Mouse (Mus musculus) kidney, adult 11 months (tissue): ENCODE measurements around the gene Olfr402.
"Not testable (repeated sequence)": the region's sequence is repeated elsewhere in the genome, so short reads cannot be mapped to it uniquely, and the experiment has no call there.

ENCODE experiments used
- DNase-seq: peaks from one replicate; pipeline ENCODE4 v3.0.0; 2022

Olfr402 gene

DNA sequence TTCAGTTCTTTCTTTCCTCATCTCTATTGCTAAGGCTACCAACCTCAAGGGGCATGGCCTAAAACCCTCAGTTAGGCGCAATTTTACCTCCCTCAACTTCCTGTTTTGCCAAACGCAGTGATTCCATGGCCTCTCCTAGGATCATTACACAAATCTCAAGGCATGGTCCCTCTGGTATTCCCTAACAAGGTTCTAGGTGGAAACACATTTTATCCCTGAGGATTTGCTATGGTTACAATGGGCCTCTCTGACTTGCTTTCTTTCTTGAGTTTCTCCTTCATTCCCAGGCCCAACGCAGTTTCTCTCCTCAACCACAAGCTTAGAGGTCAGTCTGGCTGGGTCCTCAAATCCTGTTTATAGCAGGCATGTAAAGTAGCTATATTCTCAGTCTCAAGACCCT lies at the start of gene Olfr402:
Gene Olfr402, plus strand, starts transcription at position 301 of the 400 bp plus-strand sequence.
- DNase-seq, result no peak

DNA sequence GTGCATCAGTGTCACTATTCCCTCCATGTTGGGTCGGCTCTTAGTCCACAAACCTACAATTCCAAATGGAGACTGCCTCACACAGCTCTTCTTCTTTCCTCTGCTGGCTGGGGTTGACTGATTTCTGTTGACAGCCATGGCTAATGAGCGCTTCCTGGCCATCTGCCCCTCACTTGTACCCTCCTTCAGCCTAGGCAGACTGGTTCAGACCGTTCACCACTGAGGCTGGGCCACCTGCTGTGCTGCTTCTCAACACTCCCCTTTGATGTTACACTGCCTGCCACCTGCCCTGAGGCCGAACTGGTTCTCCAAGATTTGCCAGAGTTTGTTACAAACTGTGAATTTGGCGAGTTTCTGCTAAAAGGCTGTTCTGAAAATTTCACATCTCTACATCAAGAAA lies 48.3 kb upstream of the Olfr402 start:
- DNase-seq, result no peak

DNA sequence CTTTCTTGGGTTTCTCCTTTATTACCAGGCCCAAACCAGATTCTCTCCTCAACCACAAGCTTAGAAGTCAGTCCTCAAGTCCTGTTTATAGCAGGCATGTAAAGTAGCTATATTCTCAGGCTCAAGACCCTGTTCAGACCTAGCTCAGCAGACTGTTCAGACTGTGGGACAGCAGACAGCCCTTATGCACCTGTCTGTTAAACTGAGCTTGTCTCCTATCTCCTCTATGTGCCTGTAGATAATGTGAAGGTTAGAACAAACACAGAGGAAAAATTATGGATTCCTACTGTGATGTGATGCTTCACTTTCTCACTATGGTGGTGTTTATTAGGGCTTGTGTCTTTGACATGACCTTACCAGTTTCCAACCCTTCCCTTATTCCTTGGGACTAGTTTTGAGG lies 39.9 kb upstream of the Olfr402 start, which contains the start of gene Olfr401:
Gene Olfr401, plus strand, starts transcription at position 301 of the 400 bp plus-strand sequence.
- DNase-seq, result no peak

DNA sequence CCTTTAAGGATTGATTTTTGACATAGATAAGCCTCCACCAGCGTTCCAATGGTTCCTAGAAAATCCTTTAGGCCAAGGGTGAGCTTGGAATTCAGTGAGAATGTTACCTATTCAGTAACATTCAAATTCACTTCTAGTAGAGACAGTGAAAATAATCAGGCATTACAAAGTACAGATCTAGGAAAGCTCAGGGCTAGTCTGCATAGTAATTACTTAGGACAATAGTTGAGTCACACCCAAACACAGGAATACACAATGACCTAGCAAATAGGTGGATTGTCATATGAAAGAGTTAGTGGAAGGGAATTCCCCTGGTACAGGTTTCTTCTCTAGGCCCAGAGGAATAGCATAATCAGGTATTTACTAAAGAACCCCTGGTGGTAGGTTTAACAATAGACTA lies 13.3 kb upstream of the Olfr402 start:
- DNase-seq, result not testable (repeated sequence)

DNA sequence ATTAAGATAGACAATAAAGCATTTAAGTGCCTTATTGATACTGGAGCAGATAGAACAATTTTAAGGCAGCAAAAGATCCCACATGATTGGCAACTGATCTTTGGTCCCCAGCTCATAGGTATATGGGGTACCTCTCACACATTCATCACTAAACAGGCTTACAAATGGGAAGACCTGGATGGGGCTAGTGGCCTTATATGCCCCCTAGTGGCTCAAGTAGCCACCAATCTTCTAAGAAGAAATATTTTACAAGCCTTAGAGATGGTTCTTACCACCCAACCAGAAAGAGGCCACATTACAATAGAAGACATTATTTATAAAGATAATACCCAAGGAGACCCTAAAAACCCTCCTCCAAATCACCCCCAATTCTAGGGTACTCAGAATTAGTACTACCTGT lies 7.5 kb upstream of the Olfr402 start:
- no peak for DNase-seq

DNA sequence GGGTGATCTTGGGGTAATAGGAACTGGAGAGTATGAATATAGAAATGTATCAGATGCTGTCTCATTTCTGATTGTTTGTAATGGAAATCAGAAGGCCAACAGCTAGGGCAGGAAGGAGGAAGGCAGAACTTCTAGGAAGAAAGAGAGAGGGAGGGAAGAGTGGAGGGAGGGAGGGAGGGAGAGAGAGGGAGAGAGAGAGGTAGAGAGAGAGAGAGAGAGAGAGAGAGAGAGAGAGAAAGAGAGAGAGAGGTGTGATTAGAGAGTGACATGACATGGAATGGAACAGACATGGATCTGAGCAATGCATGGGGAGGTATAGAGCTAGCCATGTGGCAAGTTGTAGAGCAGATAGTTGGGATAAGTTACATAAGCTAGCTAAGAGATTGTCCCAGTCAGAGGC lies 15.4 kb downstream of the Olfr402 start:
- no peak for DNase-seq

DNA sequence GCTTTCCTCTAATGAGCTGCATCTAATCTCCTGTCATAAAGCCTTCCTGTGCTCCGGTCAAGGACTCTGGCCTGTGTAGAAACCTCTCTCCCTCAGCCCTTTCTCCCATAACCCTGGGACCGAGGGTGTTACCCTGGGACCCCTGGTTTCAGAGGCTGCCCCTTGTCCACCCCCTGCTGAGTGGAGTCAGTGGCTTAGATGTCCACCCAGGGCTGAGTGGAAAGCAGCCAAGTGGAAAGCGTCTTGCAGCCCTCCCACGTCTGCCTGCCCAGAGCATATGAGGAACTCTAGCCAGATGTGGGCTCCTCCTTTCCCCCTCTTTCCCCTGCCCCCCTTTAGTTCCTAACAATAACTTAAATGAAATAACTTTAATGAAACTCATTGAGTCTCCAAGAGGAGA lies 29.8 kb downstream of the Olfr402 start:
- no peak for DNase-seq

DNA sequence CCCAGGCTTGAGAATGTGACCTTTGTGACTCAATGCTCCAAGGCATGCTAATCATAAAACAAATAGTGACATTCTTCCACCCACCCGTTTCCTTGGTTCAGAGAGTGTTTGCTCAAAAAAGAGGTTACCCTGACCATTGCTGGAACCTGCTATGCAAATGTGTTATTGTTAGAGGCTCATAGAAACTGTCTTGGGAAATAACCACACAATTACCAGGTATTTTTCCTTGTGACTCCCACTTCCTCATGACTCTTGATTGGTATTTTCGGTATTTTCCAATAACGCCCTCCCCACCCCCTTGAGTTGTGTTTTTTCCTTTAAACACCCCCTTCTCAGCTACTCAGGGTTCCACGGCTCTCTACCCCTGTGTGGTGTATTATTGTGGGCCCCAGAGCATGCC lies 30.4 kb downstream of the Olfr402 start:
- no peak for DNase-seq

DNA sequence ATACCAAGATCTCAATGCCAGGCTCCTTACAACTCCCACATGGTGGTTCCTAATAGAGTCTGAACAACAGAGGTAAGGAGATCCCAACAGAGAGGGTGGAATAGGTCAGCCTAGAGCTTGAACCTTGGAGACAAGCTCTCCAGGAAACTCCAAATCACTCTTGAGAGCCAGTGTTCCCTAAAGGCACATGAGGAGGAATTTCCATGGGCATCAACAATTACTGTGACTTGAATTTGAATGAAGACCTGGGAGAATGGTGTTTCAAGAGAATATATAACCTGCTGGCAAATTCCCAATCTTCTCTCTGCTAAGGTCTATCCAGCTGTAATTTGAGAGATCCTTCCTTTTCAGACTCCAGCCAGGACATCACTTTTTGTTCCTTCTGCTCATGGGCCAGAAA lies 32.6 kb downstream of the Olfr402 start, which contains the start of gene Olfr403:
Gene Olfr403, plus strand, starts transcription at position 301 of the 400 bp plus-strand sequence.
- no peak for DNase-seq
